In genomic region chr5:129666271-129666909, GRCm38 (mm10) we compare ENCODE assay signal across 17 mouse cellular contexts. TPM values are rescaled to one million over a fixed set of nuclear protein-coding genes. Genes with fewer than 3 reads are reported as not detected.
"Had no signal": no experiment of that assay in that cellular context is flagged by ENCODE, and none has a peak within 500 bp of the region (broad histone marks: within the 10 kb centered on the region; RNA-seq: fewer than 3 reads in every experiment).

No protein-coding gene starts in this region.

- H3K4me3 ChIP-seq: limb, embryonic 15.5 days; liver, embryonic 12.5 days; lung, embryonic 15.5 days; midbrain, embryonic 12.5 days; neural tube, embryonic 13.5 days had no signal

- H3K27ac ChIP-seq: kidney, postnatal 0 days; limb, embryonic 15.5 days; liver, embryonic 12.5 days; lung, embryonic 15.5 days; midbrain, embryonic 12.5 days; neural tube, embryonic 13.5 days had no signal

- DNase-seq: kidney, adult 11 months; kidney, adult 9 months; kidney, postnatal 36 days; retina, postnatal 1 day; spleen, adult 18-20 months; thymus, adult 2 months; thymus, postnatal 25 days had no signal

RNA-seq across cellular contexts. Expression of gene Sept14, which starts 41.9 kb away (rescaled TPM):
- total RNA-seq: layer of hippocampus, adult 18-20 months; layer of hippocampus, postnatal 14 days; left cerebral cortex, adult 8-10 months; megakaryocyte-erythroid progenitor cell, adult 5-6 weeks had no signal
